Mouse (Mus musculus) right cerebral cortex, postnatal 4 days (tissue): Measurements from ENCODE around the gene Aoc2.
"Not testable (repeated sequence)": the region's sequence is repeated elsewhere in the genome, so short reads cannot be mapped to it uniquely, and the experiment has no call there.

Experiments used
- DNase-seq: peaks from one replicate; pipeline ENCODE4 v3.0.0-alpha.2; 2022

Aoc2 gene

DNA sequence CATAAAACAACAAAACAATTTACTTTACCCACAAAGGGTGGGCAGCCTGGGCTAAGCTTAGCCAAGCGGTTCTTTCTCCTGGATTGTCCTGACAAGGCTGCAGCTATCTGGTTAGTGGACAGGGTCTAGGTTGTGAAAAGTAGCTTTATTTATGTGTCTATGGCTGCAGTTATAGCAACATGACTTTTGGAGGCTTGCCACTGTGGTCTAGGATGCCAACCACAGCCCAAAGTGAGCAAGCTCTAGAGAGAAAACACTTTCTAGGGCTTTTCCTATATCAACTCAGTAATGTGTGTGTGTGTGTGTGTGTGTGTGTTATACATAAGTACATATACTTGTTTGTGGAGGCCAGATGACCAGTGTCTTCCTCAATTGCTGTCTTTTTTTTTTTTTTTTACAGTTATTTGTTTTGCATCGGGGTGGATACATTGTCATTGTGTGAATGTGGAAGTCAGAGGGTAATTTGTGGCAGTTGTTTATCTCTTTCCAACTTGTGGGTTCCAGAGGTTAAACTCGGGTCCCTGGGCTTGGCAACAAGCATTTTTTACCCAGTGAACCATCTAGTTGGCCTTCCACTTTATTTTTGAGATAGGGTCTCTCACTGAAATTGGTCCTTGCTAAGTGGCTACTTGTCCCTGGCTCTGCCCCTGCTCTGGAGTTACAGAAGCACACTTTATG, 32.8 kb downstream of the Aoc2 start:
- no peak for DNase-seq

- no peak for DNase-seq
These were observed 34.9 kb downstream of the Aoc2 start for GRCm38 (mm10) chr11:101359776-101360175.

- DNase-seq: no peak
These were observed 35.8 kb downstream of the Aoc2 start for GRCm38 (mm10) chr11:101360651-101361113.

- DNase-seq: no peak
These were observed 39.7 kb downstream of the Aoc2 start for GRCm38 (mm10) chr11:101364531-101364931.

- no peak for DNase-seq
These were observed 42.6 kb downstream of the Aoc2 start, which contains the start of gene G6pc for GRCm38 (mm10) chr11:101367326-101367935. G6pc (plus strand) TSS chr11:101367561.

DNA sequence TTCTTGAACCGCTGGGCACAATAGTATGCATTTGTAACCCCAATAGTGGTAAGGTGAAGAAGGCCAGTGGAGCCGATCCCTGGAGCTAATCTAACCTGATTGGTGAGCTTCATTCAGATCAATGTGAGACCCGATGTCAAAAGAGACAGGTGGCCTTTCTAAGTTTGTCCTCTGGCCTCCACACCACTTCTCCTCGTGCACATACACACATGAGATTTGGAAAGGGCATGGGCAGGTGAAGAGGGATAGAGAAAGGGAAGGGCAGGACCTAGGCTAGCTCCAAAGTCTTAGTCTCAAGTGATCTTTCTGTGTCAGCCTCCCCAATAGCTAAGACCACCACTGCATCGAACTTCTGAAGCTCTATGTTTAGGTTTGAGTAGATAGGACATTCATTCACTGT, 45.3 kb downstream of the Aoc2 start:
- no peak for DNase-seq

- no peak for DNase-seq
These were observed 49.6 kb downstream of the Aoc2 start for GRCm38 (mm10) chr11:101374421-101374938.

- not testable (repeated sequence) for DNase-seq
These were observed 53.3 kb downstream of the Aoc2 start for GRCm38 (mm10) chr11:101378196-101378595.

GRCm38 (mm10) chr11:101378926-101379325, 54.1 kb downstream of the Aoc2 start:
- no peak for DNase-seq
